Mouse (Mus musculus) embryonic facial prominence, embryonic 13.5 days (tissue): ENCODE results near the gene Hspa8. TPM values are rescaled to one million over a fixed set of nuclear protein-coding genes. Genes with fewer than 3 reads are reported as not detected.

Experiments
- ATAC-seq: fragments of 200-750 bp; cut with Nextera tagmentation; 2 replicates; pipeline ENCODE4 v1.8.0; 2017; ENCODE audit warnings: low read depth; ENCODE audit not compliant: insufficient number of reproducible peaks, insufficient read depth, low FRiP score, low TSS enrichment
- H3K27ac ChIP-seq: fragments of 300-500 bp; sonication (generic); 2 replicates; pipeline ENCODE4 v1.5.1; 2015; ENCODE audit warnings: moderate library complexity, mild to moderate bottlenecking, inconsistent platforms
- H3K27me3 ChIP-seq: fragments of 300-500 bp; sonication (generic); 2 replicates; pipeline ENCODE4 v1.6.1; 2015; ENCODE audit warnings: mild to moderate bottlenecking, inconsistent platforms
- H3K36me3 ChIP-seq: fragments of 300-500 bp; sonication (generic); 2 replicates; pipeline ENCODE4 v1.6.1; 2015; ENCODE audit warnings: mild to moderate bottlenecking, inconsistent platforms
- H3K4me1 ChIP-seq: fragments of 300-500 bp; sonication (generic); 2 replicates; pipeline ENCODE4 v1.6.1; 2015; ENCODE audit warnings: inconsistent platforms
- H3K4me2 ChIP-seq: fragments of 300-500 bp; sonication (generic); 2 replicates; pipeline ENCODE4 v1.6.1; 2015; ENCODE audit warnings: moderate library complexity, mild to moderate bottlenecking, inconsistent platforms
- H3K4me3 ChIP-seq: fragments of 300-500 bp; sonication (generic); 2 replicates; pipeline ENCODE4 v1.5.1; 2015; ENCODE audit warnings: mild to moderate bottlenecking, inconsistent platforms
- H3K9ac ChIP-seq: fragments of 300-500 bp; sonication (generic); 2 replicates; pipeline ENCODE4 v1.6.1; 2015; ENCODE audit warnings: mild to moderate bottlenecking, inconsistent platforms
- H3K9me3 ChIP-seq: fragments of 300-500 bp; sonication (generic); 2 replicates; pipeline ENCODE4 v1.6.1; 2016; ENCODE audit warnings: inconsistent platforms
- WGBS: fragments of 180-500 bp; shearing (Covaris S2); methylation state at CpG from one replicate; pipeline ENCODE4 v1.1.7; 2015; ENCODE audit warnings: mixed read lengths; 5-methylcytosine and 5-hydroxymethylcytosine counted together
- polyA plus RNA-seq: library from polyadenylated mRNA; unstranded; fragments of >200 nt; fragmentation: Nextera tagmentation; extraction: Ambion mirVana; gene quantifications from 2 replicates; pipeline ENCODE4 v1.2.1, GENCODE M21; 2015

The Hspa8 gene
- polyA plus RNA-seq, 1 experiment from 2014 or later: 2,229 TPM

DNA sequence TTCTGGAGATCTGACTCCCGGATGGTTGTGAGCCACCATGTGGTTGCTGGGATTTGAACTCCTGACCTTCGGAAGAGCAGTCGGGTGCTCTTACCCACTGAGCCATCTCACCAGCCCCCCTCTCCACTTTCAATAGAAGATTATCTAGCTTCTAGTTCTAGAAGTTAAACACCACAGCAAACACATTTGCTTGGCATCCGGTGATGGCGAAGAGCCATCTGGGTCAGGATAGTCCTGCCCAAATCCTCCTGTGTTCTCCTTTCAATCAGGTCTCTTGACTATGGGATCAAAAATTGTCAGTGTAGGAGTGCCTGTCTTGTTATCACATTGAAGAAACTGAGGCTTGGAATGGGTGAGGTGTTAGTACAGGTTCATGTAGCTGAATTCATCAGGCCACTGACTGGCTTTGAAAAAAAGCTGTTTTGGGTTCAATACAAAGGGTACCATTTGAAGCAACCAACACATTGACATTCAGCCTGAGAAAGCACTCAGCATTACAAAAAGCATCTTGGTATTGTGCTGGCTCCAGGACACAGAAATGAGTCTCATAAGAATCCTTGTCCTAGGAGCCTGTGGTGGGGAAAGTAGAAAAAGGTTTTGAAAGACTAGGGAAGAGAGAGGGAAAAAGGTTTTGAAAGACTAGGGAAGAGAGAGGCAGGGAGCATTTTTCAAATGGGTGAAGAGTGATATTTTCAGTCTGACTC, 16.7 kb downstream of the Hspa8 start:
- Histone ChIP-seq H3K4me1 (no peaks in the 10 kb centered on the region), H3K27me3 (no peaks in the 10 kb centered on the region), H3K9ac (no peak overlapping the region), H3K4me3 (no peak overlapping the region), H3K36me3 (peaks cover 6% of the 10 kb centered on the region; the same call in 1 of the 2 replicates), H3K27ac (no peak overlapping the region), H3K4me2 (no peak overlapping the region), H3K9me3 (no peaks in the 10 kb centered on the region)
- no peak for ATAC-seq
- 81% methylated on average over 5 of the region's 5 CpGs for WGBS

DNA sequence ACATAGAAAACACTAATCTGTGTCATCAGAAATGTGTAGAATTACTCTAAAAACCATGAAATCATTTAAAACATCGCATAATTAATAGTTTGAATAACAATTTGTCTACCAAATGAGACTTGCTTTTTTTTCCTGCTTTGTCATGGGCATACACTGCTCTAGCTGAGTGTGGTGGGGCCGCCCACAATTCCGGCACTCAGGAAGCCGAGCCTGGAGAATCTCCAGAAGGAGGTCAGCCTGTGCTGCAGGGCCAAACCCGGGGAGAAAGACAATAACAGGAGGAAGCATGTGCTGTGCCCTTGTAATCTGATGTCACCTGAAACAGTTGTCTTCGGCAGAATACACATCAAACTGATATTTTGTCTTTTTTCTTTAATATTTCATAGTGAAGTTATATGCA, 24.8 kb downstream of the Hspa8 start:
- no peaks in the 10 kb centered on the region for H3K9me3 ChIP-seq
- H3K4me1 ChIP-seq: no peaks in the 10 kb centered on the region
- no peak for ATAC-seq
- no peak overlapping the region for H3K4me2 ChIP-seq
- H3K27me3 ChIP-seq: no peaks in the 10 kb centered on the region
- WGBS: 43% methylated on average over 6 of the region's 6 CpGs
- no peak overlapping the region for H3K4me3 ChIP-seq
- H3K27ac ChIP-seq: no peak overlapping the region
- H3K36me3 ChIP-seq: no peaks in the 10 kb centered on the region
- H3K9ac ChIP-seq: no peak overlapping the region

DNA sequence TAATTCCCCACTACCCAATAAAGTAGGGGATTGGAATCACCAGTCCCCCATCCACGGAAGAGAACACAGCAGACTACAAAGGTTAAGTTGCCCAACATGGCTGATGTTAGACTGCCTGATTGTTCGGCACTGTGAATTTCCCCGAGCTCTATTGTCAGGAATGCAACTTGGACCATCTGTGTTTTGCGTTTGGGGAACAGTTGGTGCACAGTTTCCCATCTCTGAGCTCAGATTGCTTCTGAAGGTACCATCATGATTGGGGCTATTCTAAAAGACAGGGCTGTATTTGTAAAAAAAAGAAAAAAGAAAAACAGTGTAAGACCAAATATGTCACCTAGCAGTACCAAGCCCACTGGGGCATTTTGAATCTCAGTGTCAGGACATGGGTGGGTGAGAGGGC, 26.6 kb downstream of the Hspa8 start:
- no peak overlapping the region for H3K4me2 ChIP-seq
- no peak overlapping the region for H3K27ac ChIP-seq
- WGBS: 63% methylated on average over 4 of the region's 4 CpGs
- H3K4me1 ChIP-seq: no peaks in the 10 kb centered on the region
- no peaks in the 10 kb centered on the region for H3K9me3 ChIP-seq
- H3K4me3 ChIP-seq: no peak overlapping the region
- no peaks in the 10 kb centered on the region for H3K36me3 ChIP-seq
- no peak overlapping the region for H3K9ac ChIP-seq
- H3K27me3 ChIP-seq: no peaks in the 10 kb centered on the region
- ATAC-seq: no peak

DNA sequence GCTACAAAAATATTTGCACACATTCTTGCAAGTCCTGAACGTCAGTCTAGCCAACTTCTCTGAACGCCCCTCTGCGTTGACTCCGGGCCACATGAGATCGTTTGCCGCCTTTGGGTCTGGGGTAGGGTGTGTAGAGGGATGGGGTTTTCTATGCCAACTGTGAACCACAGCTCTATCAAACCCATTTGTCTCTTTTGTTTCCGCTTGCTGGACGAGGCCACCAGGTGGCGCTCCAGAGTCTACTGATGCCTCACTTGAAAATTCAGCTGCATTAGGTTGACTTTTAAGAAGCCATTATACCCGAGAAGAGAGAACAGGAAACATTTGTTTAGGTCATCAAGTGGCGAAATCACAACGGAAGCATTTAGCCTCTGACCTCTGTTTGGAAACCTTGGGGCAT, 33.8 kb downstream of the Hspa8 start:
- H3K4me3 ChIP-seq: no peak overlapping the region
- WGBS: 5% methylated on average over 12 of the region's 12 CpGs
- H3K36me3 ChIP-seq: no peaks in the 10 kb centered on the region
- no peaks in the 10 kb centered on the region for H3K4me1 ChIP-seq
- no peak for ATAC-seq
- no peak overlapping the region for H3K9ac ChIP-seq
- H3K9me3 ChIP-seq: no peaks in the 10 kb centered on the region
- H3K4me2 ChIP-seq: 0 out of 2 replicates have a peak overlapping the region, but pooled peaks have one; percentile 5
- H3K27ac ChIP-seq: no peak overlapping the region
- no peaks in the 10 kb centered on the region for H3K27me3 ChIP-seq

DNA sequence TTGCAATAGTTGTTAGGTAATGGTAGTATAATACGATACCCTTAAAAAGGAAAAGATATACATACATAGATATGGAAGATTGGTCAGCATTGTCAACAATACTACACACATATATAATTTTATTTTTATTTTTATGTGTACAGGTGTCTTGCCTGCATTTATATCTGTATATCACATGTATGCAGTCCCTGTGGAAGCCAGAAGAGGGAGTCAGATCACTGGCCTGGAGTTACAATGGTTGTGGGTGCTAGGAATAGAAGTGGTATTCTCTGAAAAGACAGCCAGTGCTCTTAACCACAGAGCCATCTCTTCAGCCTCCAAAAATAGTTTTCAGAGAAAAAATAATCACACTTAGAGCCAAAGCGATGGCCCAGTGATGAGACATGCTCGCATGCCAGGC, 35.9 kb downstream of the Hspa8 start:
- WGBS: 90% methylated on average over 3 of the region's 3 CpGs
- no peaks in the 10 kb centered on the region for H3K27me3 ChIP-seq
- no peak overlapping the region for H3K27ac ChIP-seq
- no peaks in the 10 kb centered on the region for H3K9me3 ChIP-seq
- H3K4me2 ChIP-seq: no peak overlapping the region
- no peak overlapping the region for H3K9ac ChIP-seq
- H3K4me3 ChIP-seq: no peak overlapping the region
- no peaks in the 10 kb centered on the region for H3K36me3 ChIP-seq
- H3K4me1 ChIP-seq: no peaks in the 10 kb centered on the region
- no peak for ATAC-seq

DNA sequence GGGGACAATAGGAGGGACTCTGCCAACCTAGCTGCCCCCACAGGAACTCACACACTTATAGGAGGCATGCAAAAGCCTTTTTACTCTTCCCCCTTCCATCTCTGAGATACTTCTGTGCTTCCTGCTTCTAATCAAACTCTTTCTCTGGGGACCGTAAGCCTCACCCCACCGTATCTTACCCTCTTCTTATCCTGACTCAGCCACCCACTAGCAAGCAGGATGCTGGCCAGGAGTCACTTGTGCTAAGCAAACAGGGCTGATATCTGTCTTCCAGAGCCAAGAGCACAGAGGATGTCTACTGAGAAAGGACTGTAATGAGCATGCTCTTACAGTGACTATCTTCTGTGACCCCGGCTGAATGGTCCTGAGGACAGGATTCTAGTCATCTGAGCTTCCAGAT, 38.9 kb downstream of the Hspa8 start:
- WGBS: 63% methylated on average over 3 of the region's 3 CpGs

DNA sequence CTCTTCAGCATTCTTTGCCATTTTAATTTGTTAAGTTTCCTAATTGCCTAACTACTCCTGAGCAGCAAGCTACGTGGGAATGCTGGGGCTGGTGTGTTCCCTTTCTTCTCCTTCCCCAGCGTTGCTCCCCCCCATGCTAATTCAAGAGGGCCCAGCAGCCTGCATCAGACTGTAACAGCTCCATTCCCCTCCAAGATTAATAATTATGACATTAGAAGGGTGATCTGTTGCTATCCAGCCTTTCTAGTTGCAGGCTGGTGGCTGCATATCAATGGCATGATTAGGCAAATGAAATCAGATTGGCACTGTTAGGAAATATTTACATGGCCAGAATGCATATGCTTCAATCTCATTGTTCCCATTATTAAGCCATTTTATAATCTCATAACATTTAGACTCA, 50.7 kb downstream of the Hspa8 start:
- Histone ChIP-seq H3K27ac (no peak overlapping the region), H3K9ac (no peak overlapping the region), H3K9me3 (no peaks in the 10 kb centered on the region), H3K4me2 (no peak overlapping the region), H3K27me3 (peaks cover 14% of the 10 kb centered on the region; the same call in 1 of the 2 replicates), H3K36me3 (no peaks in the 10 kb centered on the region), H3K4me1 (no peaks in the 10 kb centered on the region), H3K4me3 (no peak overlapping the region)
- WGBS: 39% methylated on average over 2 of the region's 2 CpGs
- ATAC-seq: no peak

More for the DNA sequence above, 38.9 kb downstream of the Hspa8 start:
- no peaks in the 10 kb centered on the region for H3K36me3 ChIP-seq
- no peak overlapping the region for H3K4me3 ChIP-seq
- H3K27ac ChIP-seq: no peak overlapping the region
- no peaks in the 10 kb centered on the region for H3K27me3 ChIP-seq
- no peak overlapping the region for H3K9ac ChIP-seq
- H3K9me3 ChIP-seq: no peaks in the 10 kb centered on the region
- no peaks in the 10 kb centered on the region for H3K4me1 ChIP-seq
- H3K4me2 ChIP-seq: no peak overlapping the region
- no peak for ATAC-seq

DNA sequence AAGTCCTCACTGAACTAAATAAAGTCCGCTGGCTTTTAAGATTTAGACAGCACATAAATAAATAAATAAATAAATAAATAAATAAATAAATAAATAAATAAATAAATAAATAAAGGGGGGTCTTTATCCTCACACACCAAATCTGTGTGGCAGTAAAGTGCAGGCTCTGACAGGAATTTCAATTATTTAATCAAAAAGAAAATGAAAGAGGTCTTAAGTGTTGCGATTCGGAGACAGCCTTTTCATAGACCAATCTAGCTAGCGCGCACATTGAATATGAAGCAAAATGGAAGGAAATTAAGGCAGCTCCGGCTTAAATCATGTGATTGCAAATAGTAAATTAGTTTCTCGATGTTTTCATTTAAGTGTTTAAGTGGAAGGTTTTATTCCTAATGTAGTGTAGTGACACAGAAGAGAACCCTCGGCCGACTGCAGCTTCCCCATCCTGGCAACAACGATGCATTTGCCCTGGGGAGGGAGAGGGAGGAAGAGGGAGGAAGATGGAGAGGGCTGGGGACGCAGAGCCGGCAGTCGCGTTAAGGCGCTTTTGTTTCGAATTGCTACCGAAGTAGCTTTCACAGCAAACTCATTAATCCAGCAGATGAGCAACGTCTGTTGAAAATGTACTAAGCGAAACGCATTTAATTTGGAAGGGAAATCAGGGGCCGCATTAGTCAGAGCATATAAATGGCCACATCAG, 57.8 kb downstream of the Hspa8 start:
- Histone ChIP-seq H3K9ac (0 out of 2 replicates have a peak overlapping the region, but pooled peaks have one; percentile 33), H3K4me1 (no peaks in the 10 kb centered on the region), H3K27ac (no peak overlapping the region), H3K27me3 (peaks cover 39% of the 10 kb centered on the region), H3K36me3 (no peaks in the 10 kb centered on the region), H3K4me3 (peak overlapping the region; percentile 43), H3K9me3 (no peaks in the 10 kb centered on the region), H3K4me2 (peak overlapping the region; percentile 72)
- ATAC-seq: no peak
- 7% methylated on average over 21 of the region's 21 CpGs for WGBS

DNA sequence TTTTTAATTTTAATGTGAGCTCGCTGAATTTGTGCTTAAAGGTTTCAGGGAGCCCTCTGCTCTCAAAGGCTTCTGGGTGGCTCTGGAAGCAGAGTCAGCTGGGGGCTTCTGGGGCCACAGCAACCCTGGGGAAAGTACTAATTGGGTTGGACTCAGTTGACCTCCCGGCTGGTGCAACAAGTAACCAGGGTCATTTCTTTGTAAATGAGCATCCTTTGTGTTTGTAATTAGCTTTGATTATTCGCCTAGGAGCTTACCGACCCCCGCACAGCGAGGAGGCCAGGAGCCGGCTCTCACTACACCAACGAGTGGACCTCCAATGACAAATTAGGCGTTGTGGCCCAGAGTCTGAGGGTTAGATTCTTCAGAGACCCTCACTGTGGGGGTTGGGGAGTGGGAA, 58.4 kb downstream of the Hspa8 start:
- H3K27ac ChIP-seq: no peak overlapping the region
- H3K9ac ChIP-seq: 0 out of 2 replicates have a peak overlapping the region, but pooled peaks have one; percentile 36
- 4% methylated on average over 9 of the region's 9 CpGs for WGBS
- no peaks in the 10 kb centered on the region for H3K4me1 ChIP-seq
- H3K9me3 ChIP-seq: no peaks in the 10 kb centered on the region
- H3K4me2 ChIP-seq: peak overlapping the region; percentile 72
- H3K4me3 ChIP-seq: peak overlapping the region; percentile 43
- peaks cover 39% of the 10 kb centered on the region for H3K27me3 ChIP-seq
- H3K36me3 ChIP-seq: no peaks in the 10 kb centered on the region
- no peak for ATAC-seq

Other genes starting within 250 kb of the Hspa8 start
- gene Gm21915, start 130.4 kb upstream of the Hspa8 start, polyA plus RNA-seq: not detected in 2 replicates
- gene Clmp, start 115.0 kb upstream of the Hspa8 start, polyA plus RNA-seq: 55.9 and 56.5 TPM in 2 replicates
- gene Bsx, start 73.1 kb downstream of the Hspa8 start, polyA plus RNA-seq: not detected in 2 replicates
- gene Jhy, start 163.1 kb downstream of the Hspa8 start, polyA plus RNA-seq: 0.14 TPM in 1 of 2 replicates, not detected in the other
- gene Crtam, start 203.6 kb downstream of the Hspa8 start, polyA plus RNA-seq: 0.17 and 0.45 TPM in 2 replicates